Mouse (Mus musculus): ENCODE data around the gene Mas1. TPM values are rescaled to one million over a fixed set of nuclear protein-coding genes. Genes with fewer than 3 reads are reported as not detected.
"Not testable (repeated sequence)": the region's sequence is repeated elsewhere in the genome, so short reads cannot be mapped to it uniquely, and the experiment has no call there.

Gene Mas1
- polyA plus RNA-seq, 2 experiments = 0.08 TPM; not detected in 1

DNA sequence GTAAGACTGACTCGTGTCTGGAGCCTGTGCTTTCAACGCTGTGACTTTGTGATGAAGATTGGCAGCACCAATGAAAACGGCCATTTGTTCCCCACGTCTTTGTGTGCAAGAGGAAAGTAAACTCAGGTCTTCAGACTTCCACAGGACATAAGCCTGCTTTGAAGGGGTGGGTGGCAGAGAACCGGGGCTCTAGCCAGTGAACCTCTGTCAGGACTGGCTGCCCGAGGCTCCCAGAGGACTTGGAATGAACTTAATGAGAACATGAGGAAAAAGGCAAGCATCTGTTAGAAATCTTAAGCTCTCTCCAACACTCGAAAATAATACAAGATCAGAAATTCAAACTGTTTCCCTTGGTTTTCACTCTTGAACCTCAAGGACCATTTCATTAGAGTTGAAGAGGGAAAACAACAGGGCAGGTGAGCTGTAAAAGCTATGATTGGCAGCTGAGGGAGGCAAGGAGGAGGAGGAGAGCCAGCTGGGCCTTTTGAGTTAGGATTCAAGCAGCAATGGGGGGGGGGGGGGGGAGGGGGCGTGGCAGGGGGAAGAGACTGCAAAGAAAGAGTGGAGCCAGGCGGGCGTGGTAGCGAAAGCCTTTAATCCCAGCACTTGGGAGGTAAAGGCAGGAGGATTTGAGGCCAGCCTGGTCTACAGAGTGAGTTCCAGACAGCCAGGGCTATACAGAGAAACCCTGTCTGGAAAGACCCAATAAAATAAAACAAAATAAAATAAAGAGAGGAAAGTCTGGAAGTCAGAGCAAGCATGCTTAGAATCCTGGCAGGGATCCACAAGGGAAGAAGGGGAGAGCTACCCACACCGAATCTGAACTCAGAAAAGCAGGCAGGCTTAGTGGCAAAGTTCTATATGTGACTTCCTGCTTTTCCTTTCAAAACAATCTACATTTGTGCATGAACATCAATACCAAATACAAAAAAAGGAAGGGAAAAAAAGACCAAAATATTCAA lies 35.7 kb upstream of the Mas1 start:
- Histone ChIP-seq H3K27me3 (ENCODE audit: control insufficient read depth, insufficient read depth, low read length) (no peaks in the 10 kb centered on the region), H3K4me1 (replicated peaks; ENCODE audit: control insufficient read depth in 2 of 2, insufficient read depth in 2 of 2, low read length in 1 of 2) (no peaks in the 10 kb centered on the region), H3K27ac (no peak overlapping the region), H3K9ac (replicated peaks) (no peak overlapping the region), H3K36me3 (replicated peaks; ENCODE audit: control insufficient read depth, insufficient read depth, low read depth) (no peaks in the 10 kb centered on the region; the same call in 1 of the 2 replicates), H3K9me3 (ENCODE audit: control insufficient read depth, low read length) (no peaks in the 10 kb centered on the region), H3K4me3 (ENCODE audit: insufficient read depth in 1 of 2, low read depth in 2 of 2, low read length in 2 of 2) (no peak overlapping the region), H3K4me2 (ENCODE audit: low read depth) (no peak overlapping the region)
- TF ChIP-seq EP300 (IDR thresholded peaks at IDR 0.05; ENCODE audit: low read depth) = no peak
- no peak for TF ChIP-seq CTCF (IDR thresholded peaks at IDR 0.05; ENCODE audit: low read depth)
- ATAC-seq (ENCODE audit: insufficient read depth) (no peak), DNase-seq (ENCODE audit: low read depth in 3 of 3, low spot score in 3 of 3) (no peak)
- 75% methylated on average over 11 of the region's 12 CpGs for WGBS (ENCODE audit: insufficient replicate concordance)

- Histone ChIP-seq H3K9ac (replicated peaks) (no peak overlapping the region), H3K27ac (no peak overlapping the region), H3K4me1 (replicated peaks; ENCODE audit: control insufficient read depth in 2 of 2, insufficient read depth in 2 of 2, low read length in 1 of 2) (no peaks in the 10 kb centered on the region), H3K9me3 (ENCODE audit: control insufficient read depth, low read length) (no peaks in the 10 kb centered on the region), H3K4me3 (ENCODE audit: insufficient read depth in 1 of 2, low read depth in 2 of 2, low read length in 2 of 2) (no peak overlapping the region), H3K4me2 (ENCODE audit: low read depth) (no peak overlapping the region), H3K36me3 (replicated peaks; ENCODE audit: control insufficient read depth, insufficient read depth, low read depth) (no peaks in the 10 kb centered on the region; the same call in 1 of the 2 replicates), H3K27me3 (ENCODE audit: control insufficient read depth, insufficient read depth, low read length) (no peaks in the 10 kb centered on the region)
- WGBS (ENCODE audit: insufficient replicate concordance) = 89% methylated on average over 6 of the region's 6 CpGs
- TF ChIP-seq EP300 (IDR thresholded peaks at IDR 0.05; ENCODE audit: low read depth) = no peak
- TF ChIP-seq CTCF (IDR thresholded peaks at IDR 0.05; ENCODE audit: low read depth) = no peak
- no peak for DNase-seq (ENCODE audit: low read depth in 3 of 3, low spot score in 3 of 3)
- no peak for ATAC-seq (ENCODE audit: insufficient read depth)
These were observed 34.3 kb upstream of the Mas1 start for GRCm38 (mm10) chr17:12902291-12902690.

DNA sequence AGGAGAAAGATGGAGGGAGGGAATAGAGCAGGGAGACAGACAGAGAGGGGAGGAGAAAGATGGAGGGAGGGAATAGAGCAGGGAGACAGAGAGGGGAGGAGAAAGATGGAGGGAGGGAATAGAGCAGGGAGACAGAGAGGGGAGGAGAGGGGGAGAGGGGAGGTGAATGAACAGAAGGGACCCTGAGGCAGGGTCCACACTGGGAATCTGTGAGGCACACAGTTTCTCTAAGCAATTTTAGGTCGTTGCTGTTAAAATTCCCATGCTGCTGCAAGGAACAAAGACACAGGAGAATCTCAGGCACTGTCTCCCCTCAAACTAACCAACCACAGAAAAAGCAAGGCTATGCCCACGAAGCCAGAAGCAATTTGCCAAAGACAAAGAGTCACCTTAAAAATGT lies 30.7 kb upstream of the Mas1 start:
- H3K4me3 ChIP-seq (ENCODE audit: insufficient read depth in 1 of 2, low read depth in 2 of 2, low read length in 2 of 2); H3K4me2 ChIP-seq (ENCODE audit: low read depth); H3K9me3 ChIP-seq (ENCODE audit: control insufficient read depth, low read length); H3K36me3 ChIP-seq (replicated peaks; ENCODE audit: control insufficient read depth, insufficient read depth, low read depth); H3K4me1 ChIP-seq (replicated peaks; ENCODE audit: control insufficient read depth in 2 of 2, insufficient read depth in 2 of 2, low read length in 1 of 2); H3K27me3 ChIP-seq (ENCODE audit: control insufficient read depth, insufficient read depth, low read length); ATAC-seq (ENCODE audit: insufficient read depth); DNase-seq (ENCODE audit: low read depth in 3 of 3, low spot score in 3 of 3); H3K9ac ChIP-seq (replicated peaks); H3K27ac ChIP-seq: not testable (repeated sequence)
- 61% methylated on average over 2 of the region's 2 CpGs for WGBS (ENCODE audit: insufficient replicate concordance)

- H3K27me3 ChIP-seq (ENCODE audit: control insufficient read depth, insufficient read depth, low read length) = no peaks in the 10 kb centered on the region
- H3K36me3 ChIP-seq (replicated peaks; ENCODE audit: control insufficient read depth, insufficient read depth, low read depth) = no peaks in the 10 kb centered on the region
- ATAC-seq (ENCODE audit: insufficient read depth) = no peak
- H3K4me3 ChIP-seq (ENCODE audit: insufficient read depth in 1 of 2, low read depth in 2 of 2, low read length in 2 of 2) = no peak overlapping the region
- H3K9ac ChIP-seq (replicated peaks) = no peak overlapping the region
- H3K4me1 ChIP-seq (replicated peaks; ENCODE audit: control insufficient read depth in 2 of 2, insufficient read depth in 2 of 2, low read length in 1 of 2) = no peaks in the 10 kb centered on the region
- 79% methylated on average over 5 of the region's 5 CpGs for WGBS (ENCODE audit: insufficient replicate concordance)
- no peaks in the 10 kb centered on the region for H3K9me3 ChIP-seq (ENCODE audit: control insufficient read depth, low read length)
- H3K4me2 ChIP-seq (ENCODE audit: low read depth) = no peak overlapping the region
- no peak for DNase-seq (ENCODE audit: low read depth in 3 of 3, low spot score in 3 of 3)
- TF ChIP-seq EP300 (IDR thresholded peaks at IDR 0.05; ENCODE audit: low read depth) (no peak), CTCF (IDR thresholded peaks at IDR 0.05; ENCODE audit: low read depth) (no peak)
- H3K27ac ChIP-seq = no peak overlapping the region
These were observed 29.7 kb upstream of the Mas1 start for GRCm38 (mm10) chr17:12897674-12898073.

DNA sequence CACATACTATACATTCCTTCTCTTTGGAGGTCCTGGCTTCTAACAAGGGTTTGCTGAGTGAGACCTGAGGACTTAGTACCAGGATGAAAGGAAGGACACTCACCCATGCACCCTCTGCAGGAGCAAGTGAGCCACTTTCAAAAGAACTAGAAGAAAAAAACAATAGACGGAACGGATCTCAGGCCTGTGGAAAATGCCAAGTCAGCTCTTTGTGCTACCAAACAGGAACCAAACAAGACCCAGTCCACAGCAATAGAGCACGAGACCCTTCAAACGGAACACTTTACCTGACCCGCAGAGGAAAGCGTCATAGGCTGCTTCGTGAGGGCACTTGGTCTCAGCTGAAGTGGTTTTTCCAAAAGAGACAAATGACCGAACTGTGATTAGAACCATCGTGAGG lies 24.1 kb upstream of the Mas1 start:
- H3K9ac ChIP-seq (replicated peaks) = no peak overlapping the region
- no peak overlapping the region for H3K27ac ChIP-seq
- ATAC-seq (ENCODE audit: insufficient read depth) (no peak), DNase-seq (ENCODE audit: low read depth in 3 of 3, low spot score in 3 of 3) (no peak)
- no peak for TF ChIP-seq CTCF (IDR thresholded peaks at IDR 0.05; ENCODE audit: low read depth)
- TF ChIP-seq EP300 (IDR thresholded peaks at IDR 0.05; ENCODE audit: low read depth) = no peak
- no peaks in the 10 kb centered on the region for H3K9me3 ChIP-seq (ENCODE audit: control insufficient read depth, low read length)
- no peak overlapping the region for H3K4me3 ChIP-seq (ENCODE audit: insufficient read depth in 1 of 2, low read depth in 2 of 2, low read length in 2 of 2)
- no peak overlapping the region for H3K4me2 ChIP-seq (ENCODE audit: low read depth)
- WGBS (ENCODE audit: insufficient replicate concordance) = 80% methylated on average over 9 of the region's 9 CpGs
- no peaks in the 10 kb centered on the region for H3K4me1 ChIP-seq (replicated peaks; ENCODE audit: control insufficient read depth in 2 of 2, insufficient read depth in 2 of 2, low read length in 1 of 2)
- no peaks in the 10 kb centered on the region for H3K36me3 ChIP-seq (replicated peaks; ENCODE audit: control insufficient read depth, insufficient read depth, low read depth)
- H3K27me3 ChIP-seq (ENCODE audit: control insufficient read depth, insufficient read depth, low read length) = no peaks in the 10 kb centered on the region

All from liver, embryonic 14.5 days (tissue).